Mouse (Mus musculus): ENCODE measurements around the gene Mpz. TPM values are rescaled to one million over a fixed set of nuclear protein-coding genes. Genes with fewer than 3 reads are reported as not detected.
A peak's percentile ranks its signal among the peaks of the same experiment; 100 is the strongest.

The Mpz gene
- 1.1 and 1.9 TPM in 2 replicates for polyA plus RNA-seq (2014; fragmentation: Nextera tagmentation; extraction: Ambion mirVana)

- WGBS = under 1% methylated on average over 34 of the region's 34 CpGs
Measured at GRCm38 (mm10) chr1:171149974-171150760, at the start of gene Mpz, which contains the start of gene Sdhc. Gene Mpz, plus strand, starts transcription at chr1:171150711. Gene Sdhc, minus strand, starts transcription at chr1:171150603.

GRCm38 (mm10) chr1:171101033-171101432, 49.5 kb upstream of the Mpz start:
- no peak for ATAC-seq (replicated peaks; ENCODE audit: insufficient number of reproducible peaks, low FRiP score, low TSS enrichment, low read depth)
- 49% methylated on average over 2 of the region's 2 CpGs for WGBS
- H3K4me3 ChIP-seq (ENCODE audit: low read depth, low read length) = no peak overlapping the region
- no peaks in the 10 kb centered on the region for H3K4me1 ChIP-seq (ENCODE audit: control insufficient read depth, insufficient read depth, low read length)
- H3K9ac ChIP-seq (replicated peaks; ENCODE audit: low read length) = no peak overlapping the region
- DNase-seq (ENCODE audit: low spot score) = no peak
- no peaks in the 10 kb centered on the region for H3K9me3 ChIP-seq (replicated peaks; ENCODE audit: control insufficient read depth, low read length)
- no peak overlapping the region for H3K27ac ChIP-seq (replicated peaks; ENCODE audit: low read depth, low read length)
- no peaks in the 10 kb centered on the region for H3K36me3 ChIP-seq (replicated peaks; ENCODE audit: control insufficient read depth, insufficient read depth, low read depth, low read length)
- no peak overlapping the region for H3K4me2 ChIP-seq (ENCODE audit: low read depth, low read length)
- H3K27me3 ChIP-seq (ENCODE audit: control insufficient read depth, insufficient read depth, low read length) = no peaks in the 10 kb centered on the region

More at GRCm38 (mm10) chr1:171149974-171150760, at the start of gene Mpz, which contains the start of gene Sdhc:
- H3K36me3 ChIP-seq (replicated peaks; ENCODE audit: control insufficient read depth, insufficient read depth, low read depth, low read length) = peaks cover 2% of the 10 kb centered on the region; the same call in 1 of the 2 replicates
- DNase-seq (ENCODE audit: low spot score) (peak; percentile 97), ATAC-seq (replicated peaks; ENCODE audit: insufficient number of reproducible peaks, low FRiP score, low TSS enrichment, low read depth) (peak; percentile 93)
- no peaks in the 10 kb centered on the region for H3K9me3 ChIP-seq (replicated peaks; ENCODE audit: control insufficient read depth, low read length)
- H3K9ac ChIP-seq (replicated peaks; ENCODE audit: low read length) = peak within 1 kb of the TSS; percentile 64
- 0 out of 2 replicates have a peak within 1 kb of the TSS, but pooled peaks have one; percentile 16 for H3K27ac ChIP-seq (replicated peaks; ENCODE audit: low read depth, low read length)
- no peaks in the 10 kb centered on the region for H3K27me3 ChIP-seq (ENCODE audit: control insufficient read depth, insufficient read depth, low read length)
- H3K4me3 ChIP-seq (ENCODE audit: low read depth, low read length) = peak within 1 kb of the TSS; percentile 71
- no peaks in the 10 kb centered on the region for H3K4me1 ChIP-seq (ENCODE audit: control insufficient read depth, insufficient read depth, low read length)
- peak within 1 kb of the TSS; percentile 66 for H3K4me2 ChIP-seq (ENCODE audit: low read depth, low read length)

GRCm38 (mm10) chr1:171101733-171102546, 48.6 kb upstream of the Mpz start:
- peak; percentile 83 for ATAC-seq (replicated peaks; ENCODE audit: insufficient number of reproducible peaks, low FRiP score, low TSS enrichment, low read depth)
- under 1% methylated on average over 40 of the region's 40 CpGs for WGBS
- peak overlapping the region; percentile 61 for H3K4me2 ChIP-seq (ENCODE audit: low read depth, low read length)

GRCm38 (mm10) chr1:171102547-171103177, 47.8 kb upstream of the Mpz start:
- H3K4me1 ChIP-seq (ENCODE audit: control insufficient read depth, insufficient read depth, low read length) = no peaks in the 10 kb centered on the region
- peak overlapping the region; percentile 51; the same call in 1 of the 2 replicates for H3K9ac ChIP-seq (replicated peaks; ENCODE audit: low read length)
- ATAC-seq (replicated peaks; ENCODE audit: insufficient number of reproducible peaks, low FRiP score, low TSS enrichment, low read depth) = peak; percentile 93
- DNase-seq (ENCODE audit: low spot score) = peak; percentile 89
- no peaks in the 10 kb centered on the region for H3K27me3 ChIP-seq (ENCODE audit: control insufficient read depth, insufficient read depth, low read length)
- 1% methylated on average over 35 of the region's 35 CpGs for WGBS
- H3K27ac ChIP-seq (replicated peaks; ENCODE audit: low read depth, low read length) = no peak overlapping the region
- H3K4me3 ChIP-seq (ENCODE audit: low read depth, low read length) = peak overlapping the region; percentile 70
- peak overlapping the region; percentile 61 for H3K4me2 ChIP-seq (ENCODE audit: low read depth, low read length)
- H3K9me3 ChIP-seq (replicated peaks; ENCODE audit: control insufficient read depth, low read length) = no peaks in the 10 kb centered on the region
- H3K36me3 ChIP-seq (replicated peaks; ENCODE audit: control insufficient read depth, insufficient read depth, low read depth, low read length) = no peaks in the 10 kb centered on the region

More at GRCm38 (mm10) chr1:171101733-171102546, 48.6 kb upstream of the Mpz start:
- peak overlapping the region; percentile 51 for H3K9ac ChIP-seq (replicated peaks; ENCODE audit: low read length)
- H3K9me3 ChIP-seq (replicated peaks; ENCODE audit: control insufficient read depth, low read length) = no peaks in the 10 kb centered on the region
- DNase-seq (ENCODE audit: low spot score) = peak; percentile 83
- H3K4me1 ChIP-seq (ENCODE audit: control insufficient read depth, insufficient read depth, low read length) = no peaks in the 10 kb centered on the region
- H3K36me3 ChIP-seq (replicated peaks; ENCODE audit: control insufficient read depth, insufficient read depth, low read depth, low read length) = no peaks in the 10 kb centered on the region
- H3K27me3 ChIP-seq (ENCODE audit: control insufficient read depth, insufficient read depth, low read length) = no peaks in the 10 kb centered on the region
- H3K4me3 ChIP-seq (ENCODE audit: low read depth, low read length) = peak overlapping the region; percentile 70
- H3K27ac ChIP-seq (replicated peaks; ENCODE audit: low read depth, low read length) = no peak overlapping the region

GRCm38 (mm10) chr1:171103179-171103840, 47.2 kb upstream of the Mpz start:
- Histone ChIP-seq H3K36me3 (replicated peaks; ENCODE audit: control insufficient read depth, insufficient read depth, low read depth, low read length) (no peaks in the 10 kb centered on the region), H3K27me3 (ENCODE audit: control insufficient read depth, insufficient read depth, low read length) (no peaks in the 10 kb centered on the region), H3K4me1 (ENCODE audit: control insufficient read depth, insufficient read depth, low read length) (no peaks in the 10 kb centered on the region), H3K9me3 (replicated peaks; ENCODE audit: control insufficient read depth, low read length) (no peaks in the 10 kb centered on the region), H3K4me3 (ENCODE audit: low read depth, low read length) (peak overlapping the region; percentile 29), H3K9ac (replicated peaks; ENCODE audit: low read length) (no peak overlapping the region), H3K27ac (replicated peaks; ENCODE audit: low read depth, low read length) (no peak overlapping the region), H3K4me2 (ENCODE audit: low read depth, low read length) (peak overlapping the region; percentile 27)
- 10% methylated on average over 10 of the region's 10 CpGs for WGBS
- ATAC-seq (replicated peaks; ENCODE audit: insufficient number of reproducible peaks, low FRiP score, low TSS enrichment, low read depth) (no peak; the same call in none of the 2 replicates), DNase-seq (ENCODE audit: low spot score) (peak; percentile 51)

- 71% methylated on average over 6 of the region's 6 CpGs for WGBS
- Histone ChIP-seq H3K4me1 (ENCODE audit: control insufficient read depth, insufficient read depth, low read length) (no peaks in the 10 kb centered on the region), H3K27ac (replicated peaks; ENCODE audit: low read depth, low read length) (no peak overlapping the region), H3K4me2 (ENCODE audit: low read depth, low read length) (no peak overlapping the region), H3K4me3 (ENCODE audit: low read depth, low read length) (no peak overlapping the region), H3K27me3 (ENCODE audit: control insufficient read depth, insufficient read depth, low read length) (no peaks in the 10 kb centered on the region), H3K9me3 (replicated peaks; ENCODE audit: control insufficient read depth, low read length) (no peaks in the 10 kb centered on the region), H3K9ac (replicated peaks; ENCODE audit: low read length) (no peak overlapping the region), H3K36me3 (replicated peaks; ENCODE audit: control insufficient read depth, insufficient read depth, low read depth, low read length) (no peaks in the 10 kb centered on the region)
- no peak for DNase-seq (ENCODE audit: low spot score)
- no peak for ATAC-seq (replicated peaks; ENCODE audit: insufficient number of reproducible peaks, low FRiP score, low TSS enrichment, low read depth)
Measured at GRCm38 (mm10) chr1:171105226-171105625, 45.3 kb upstream of the Mpz start.

GRCm38 (mm10) chr1:171109620-171110019, 40.9 kb upstream of the Mpz start:
- Histone ChIP-seq H3K9ac (replicated peaks; ENCODE audit: low read length) (no peak overlapping the region), H3K4me1 (ENCODE audit: control insufficient read depth, insufficient read depth, low read length) (no peaks in the 10 kb centered on the region), H3K4me3 (ENCODE audit: low read depth, low read length) (no peak overlapping the region), H3K27ac (replicated peaks; ENCODE audit: low read depth, low read length) (no peak overlapping the region), H3K27me3 (ENCODE audit: control insufficient read depth, insufficient read depth, low read length) (no peaks in the 10 kb centered on the region), H3K36me3 (replicated peaks; ENCODE audit: control insufficient read depth, insufficient read depth, low read depth, low read length) (no peaks in the 10 kb centered on the region), H3K9me3 (replicated peaks; ENCODE audit: control insufficient read depth, low read length) (no peaks in the 10 kb centered on the region), H3K4me2 (ENCODE audit: low read depth, low read length) (no peak overlapping the region)
- DNase-seq (ENCODE audit: low spot score) = no peak
- WGBS = 35% methylated on average over 9 of the region's 9 CpGs
- ATAC-seq (replicated peaks; ENCODE audit: insufficient number of reproducible peaks, low FRiP score, low TSS enrichment, low read depth) = no peak
